Mouse (Mus musculus) C2C12 (cell line): ENCODE results near the gene Pbx1.

Experiments used
- CEBPB ChIP-seq: IDR thresholded peaks from one replicate; pipeline ENCODE4 v1.6.1; 2011; ENCODE audit warnings: low read depth, mild to moderate bottlenecking, control low read depth, moderate library complexity
- CTCF ChIP-seq: IDR thresholded peaks from one replicate; pipeline ENCODE4 v1.5.1; 2011; ENCODE audit not compliant: control insufficient read depth, insufficient read depth, insufficient read length
- MAX ChIP-seq: IDR thresholded peaks from one replicate; pipeline ENCODE4 v1.6.1; 2011; ENCODE audit warnings: mild to moderate bottlenecking, control low read depth
- MYOD1 ChIP-seq: IDR thresholded peaks from one replicate; pipeline ENCODE4 v1.6.1; 2011; ENCODE audit warnings: low read depth; ENCODE audit not compliant: control insufficient read depth, insufficient read length
- MYOG ChIP-seq: IDR thresholded peaks from one replicate; pipeline ENCODE4 v1.6.1; 2011; ENCODE audit not compliant: control insufficient read depth, insufficient read length; ENCODE audit errors: extremely low read depth
- USF1 ChIP-seq: IDR thresholded peaks from one replicate; pipeline ENCODE4 v1.6.1; 2011; ENCODE audit warnings: low read depth, mild to moderate bottlenecking, control low read depth, moderate library complexity

GRCm38 (mm10) chr1:168327405-168328235 lies 104.5 kb downstream of the Pbx1 start:
- no peak for TF ChIP-seq CEBPB
- no peak for TF ChIP-seq CTCF
- no peak for TF ChIP-seq MYOD1
- TF ChIP-seq MAX, result no peak
- no peak for TF ChIP-seq MYOG
- no peak for TF ChIP-seq USF1
